Mouse (Mus musculus): ENCODE measurements around the gene Tcf7l1. TPM values are rescaled to one million over a fixed set of nuclear protein-coding genes. Genes with fewer than 3 reads are reported as not detected.
A peak's percentile ranks its signal among the peaks of the same experiment; 100 is the strongest.

Gene Tcf7l1
- polyA plus RNA-seq, 1 experiment from 2014 or later = 7.8 TPM

DNA sequence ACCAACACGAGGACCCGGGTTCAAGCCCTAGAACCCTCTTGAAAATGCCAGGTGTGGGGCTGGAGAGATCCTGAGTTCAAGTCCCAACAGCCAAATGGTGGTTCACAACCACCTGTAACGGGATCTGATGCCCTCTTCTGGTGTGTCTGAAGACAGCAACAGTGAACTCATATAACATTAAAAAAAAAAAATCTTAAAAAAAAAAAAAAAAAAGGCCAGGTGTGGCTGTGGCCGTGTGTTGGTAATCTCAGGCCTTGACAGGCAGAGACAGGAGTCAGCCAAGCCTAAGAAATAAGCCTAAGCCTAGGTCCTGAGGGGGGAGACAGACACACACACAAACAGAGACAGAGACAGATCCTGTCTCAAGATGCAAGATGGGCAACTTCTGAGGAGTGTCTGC lies 56.9 kb downstream of the Tcf7l1 start:
- Histone ChIP-seq H3K9ac (replicated peaks; ENCODE audit: low read length) (no peak overlapping the region), H3K36me3 (ENCODE audit: control insufficient read depth, insufficient read depth, low read length) (no peaks in the 10 kb centered on the region), H3K9me3 (ENCODE audit: control insufficient read depth, low read length) (no peaks in the 10 kb centered on the region), H3K27me3 (ENCODE audit: control insufficient read depth, insufficient read depth, low read length) (no peaks in the 10 kb centered on the region), H3K4me3 (replicated peaks; ENCODE audit: low read depth, low read length) (no peak overlapping the region), H3K27ac (replicated peaks; ENCODE audit: low read depth, low read length) (no peak overlapping the region), H3K4me1 (ENCODE audit: control insufficient read depth, insufficient read depth, low read length) (peaks cover 25% of the 10 kb centered on the region), H3K4me2 (ENCODE audit: low read length) (no peak overlapping the region)
- DNase-seq = no peak
- WGBS = 75% methylated on average over 4 of the region's 4 CpGs
- ATAC-seq (ENCODE audit: low FRiP score, low TSS enrichment) = no peak

DNA sequence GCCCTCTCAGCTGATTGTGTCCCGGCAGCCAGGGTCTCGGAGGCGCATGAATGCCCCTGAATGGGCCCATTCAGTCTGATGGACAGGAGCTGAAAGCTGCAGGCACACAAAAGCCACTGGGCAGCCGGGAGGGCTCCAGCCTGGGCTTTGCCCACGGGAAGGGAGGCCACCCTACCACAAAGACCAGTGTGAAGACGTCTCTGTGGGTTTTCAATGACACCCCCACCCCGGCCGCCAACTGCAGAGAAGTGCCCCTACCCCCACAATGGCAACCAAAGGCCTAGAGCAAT lies 58.5 kb downstream of the Tcf7l1 start:
- DNase-seq (peak; percentile 80), ATAC-seq (ENCODE audit: low FRiP score, low TSS enrichment) (peak; percentile 76)
- no peak overlapping the region for H3K4me2 ChIP-seq (ENCODE audit: low read length)
- no peaks in the 10 kb centered on the region for H3K27me3 ChIP-seq (ENCODE audit: control insufficient read depth, insufficient read depth, low read length)
- no peak overlapping the region for H3K9ac ChIP-seq (replicated peaks; ENCODE audit: low read length)
- no peak overlapping the region for H3K4me3 ChIP-seq (replicated peaks; ENCODE audit: low read depth, low read length)
- peak overlapping the region; percentile 49 for H3K27ac ChIP-seq (replicated peaks; ENCODE audit: low read depth, low read length)
- H3K9me3 ChIP-seq (ENCODE audit: control insufficient read depth, low read length) = no peaks in the 10 kb centered on the region
- 6% methylated on average over 8 of the region's 8 CpGs for WGBS
- H3K36me3 ChIP-seq (ENCODE audit: control insufficient read depth, insufficient read depth, low read length) = no peaks in the 10 kb centered on the region
- H3K4me1 ChIP-seq (ENCODE audit: control insufficient read depth, insufficient read depth, low read length) = peaks cover 25% of the 10 kb centered on the region

DNA sequence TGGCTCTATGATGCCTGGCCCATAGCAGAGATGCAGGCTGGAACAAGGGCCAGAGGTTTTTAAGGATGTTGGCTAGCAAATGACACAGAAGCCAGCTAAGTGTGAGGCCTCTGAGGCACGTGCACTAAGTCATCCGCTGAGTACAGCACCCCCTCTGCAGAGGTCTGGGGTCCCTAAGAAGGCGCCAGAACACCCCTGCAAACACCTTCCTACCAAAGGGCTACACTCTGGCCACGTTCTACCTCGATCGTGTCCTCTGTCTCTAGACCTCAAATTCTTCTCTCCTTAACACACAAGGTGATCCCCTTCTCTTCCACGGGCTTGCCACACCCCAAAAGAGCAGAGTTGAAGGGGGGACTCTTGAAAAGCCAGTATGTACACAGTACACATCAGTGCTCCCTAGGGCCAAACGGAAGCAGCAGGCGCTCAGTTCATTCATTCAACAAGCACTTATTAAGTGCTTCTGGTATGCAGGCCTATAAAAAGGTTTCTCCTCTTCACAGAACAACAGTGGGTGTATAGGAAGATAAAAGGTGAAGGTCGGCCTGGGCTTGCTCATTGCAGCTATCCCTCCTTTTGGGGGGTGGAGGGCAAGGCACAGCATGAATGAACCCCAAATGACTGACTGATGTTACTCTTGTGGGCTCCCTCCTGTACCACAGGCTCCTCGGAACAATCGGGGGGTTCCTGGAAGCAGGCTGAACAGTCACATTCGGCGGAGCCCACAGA lies 59.1 kb downstream of the Tcf7l1 start:
- Histone ChIP-seq H3K36me3 (ENCODE audit: control insufficient read depth, insufficient read depth, low read length) (no peaks in the 10 kb centered on the region), H3K9ac (replicated peaks; ENCODE audit: low read length) (no peak overlapping the region), H3K4me1 (ENCODE audit: control insufficient read depth, insufficient read depth, low read length) (peaks cover 25% of the 10 kb centered on the region), H3K9me3 (ENCODE audit: control insufficient read depth, low read length) (no peaks in the 10 kb centered on the region), H3K27ac (replicated peaks; ENCODE audit: low read depth, low read length) (peak overlapping the region; percentile 49), H3K4me3 (replicated peaks; ENCODE audit: low read depth, low read length) (no peak overlapping the region), H3K4me2 (ENCODE audit: low read length) (no peak overlapping the region), H3K27me3 (ENCODE audit: control insufficient read depth, insufficient read depth, low read length) (no peaks in the 10 kb centered on the region)
- DNase-seq (no peak), ATAC-seq (ENCODE audit: low FRiP score, low TSS enrichment) (no peak; the same call in none of the 2 replicates)
- 18% methylated on average over 14 of the region's 14 CpGs for WGBS

DNA sequence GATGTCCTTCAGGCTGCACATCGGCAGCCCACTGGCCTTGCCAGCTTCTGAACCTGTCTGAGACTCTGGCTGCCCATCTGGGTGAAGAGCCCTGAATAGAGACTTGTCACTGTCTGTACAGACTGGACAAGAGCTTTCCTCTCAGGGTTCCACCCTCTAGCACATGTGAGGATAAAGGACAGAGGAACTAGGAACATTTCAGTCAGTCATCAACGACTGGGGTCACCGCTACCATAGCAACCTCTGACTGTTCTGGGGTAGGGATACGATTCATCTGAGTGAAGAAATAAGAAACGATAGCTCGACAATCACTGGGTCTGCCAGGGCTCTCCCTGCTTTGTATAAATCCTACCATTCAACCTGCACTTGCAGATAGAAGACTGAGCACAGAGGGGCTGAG lies 61.2 kb downstream of the Tcf7l1 start:
- no peak for ATAC-seq (ENCODE audit: low FRiP score, low TSS enrichment)
- H3K27ac ChIP-seq (replicated peaks; ENCODE audit: low read depth, low read length) = peak overlapping the region; percentile 67
- H3K36me3 ChIP-seq (ENCODE audit: control insufficient read depth, insufficient read depth, low read length) = no peaks in the 10 kb centered on the region

DNA sequence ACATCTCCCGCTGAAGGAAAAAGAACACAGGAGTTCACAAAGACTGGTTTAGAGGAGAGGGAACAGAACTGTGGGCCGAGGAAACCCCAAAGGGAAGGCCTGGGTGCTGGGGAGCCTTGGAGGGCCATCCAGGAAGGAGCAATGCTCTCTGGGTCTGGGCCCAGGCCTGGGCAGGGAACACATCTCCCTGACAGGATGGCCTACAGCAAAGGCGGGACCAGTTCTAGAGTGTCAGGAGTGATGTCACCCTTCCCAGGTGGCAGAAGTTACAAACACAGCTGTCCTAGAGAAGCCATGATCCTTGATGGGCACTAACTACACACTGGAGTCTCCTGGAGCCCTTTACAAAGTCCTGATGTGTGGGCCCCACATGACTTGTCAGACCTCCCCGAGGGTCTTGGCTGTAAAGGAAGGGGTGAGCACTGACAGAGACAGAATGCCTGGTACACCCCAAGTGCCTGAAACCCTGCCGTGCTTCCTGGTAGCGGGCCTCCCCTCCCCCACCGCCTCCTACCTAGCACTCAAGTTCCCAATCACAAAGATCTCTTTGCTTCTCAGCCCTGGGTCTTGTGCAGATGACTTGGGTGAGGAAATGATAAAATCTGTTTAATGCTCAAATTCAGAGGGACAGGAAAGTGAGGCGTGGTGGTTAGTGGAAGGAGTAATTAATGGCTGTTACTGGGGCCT lies 64.4 kb downstream of the Tcf7l1 start:
- Histone ChIP-seq H3K4me1 (ENCODE audit: control insufficient read depth, insufficient read depth, low read length) (peaks cover 11% of the 10 kb centered on the region), H3K9ac (replicated peaks; ENCODE audit: low read length) (no peak overlapping the region), H3K9me3 (ENCODE audit: control insufficient read depth, low read length) (no peaks in the 10 kb centered on the region), H3K27me3 (ENCODE audit: control insufficient read depth, insufficient read depth, low read length) (no peaks in the 10 kb centered on the region), H3K27ac (replicated peaks; ENCODE audit: low read depth, low read length) (no peak overlapping the region), H3K4me3 (replicated peaks; ENCODE audit: low read depth, low read length) (no peak overlapping the region), H3K36me3 (ENCODE audit: control insufficient read depth, insufficient read depth, low read length) (no peaks in the 10 kb centered on the region), H3K4me2 (ENCODE audit: low read length) (no peak overlapping the region)
- 75% methylated on average over 8 of the region's 8 CpGs for WGBS
- no peak for DNase-seq
- ATAC-seq (ENCODE audit: low FRiP score, low TSS enrichment) = no peak

More for the DNA sequence above, 61.2 kb downstream of the Tcf7l1 start:
- H3K4me3 ChIP-seq (replicated peaks; ENCODE audit: low read depth, low read length) = no peak overlapping the region
- whole genome bisulfite sequencing = 11% methylated on average over 6 of the region's 6 CpGs
- no peaks in the 10 kb centered on the region for H3K9me3 ChIP-seq (ENCODE audit: control insufficient read depth, low read length)
- DNase-seq = peak; percentile 58
- no peak overlapping the region for H3K9ac ChIP-seq (replicated peaks; ENCODE audit: low read length)
- H3K4me2 ChIP-seq (ENCODE audit: low read length) = no peak overlapping the region
- H3K27me3 ChIP-seq (ENCODE audit: control insufficient read depth, insufficient read depth, low read length) = no peaks in the 10 kb centered on the region
- peaks cover 29% of the 10 kb centered on the region for H3K4me1 ChIP-seq (ENCODE audit: control insufficient read depth, insufficient read depth, low read length)

DNA sequence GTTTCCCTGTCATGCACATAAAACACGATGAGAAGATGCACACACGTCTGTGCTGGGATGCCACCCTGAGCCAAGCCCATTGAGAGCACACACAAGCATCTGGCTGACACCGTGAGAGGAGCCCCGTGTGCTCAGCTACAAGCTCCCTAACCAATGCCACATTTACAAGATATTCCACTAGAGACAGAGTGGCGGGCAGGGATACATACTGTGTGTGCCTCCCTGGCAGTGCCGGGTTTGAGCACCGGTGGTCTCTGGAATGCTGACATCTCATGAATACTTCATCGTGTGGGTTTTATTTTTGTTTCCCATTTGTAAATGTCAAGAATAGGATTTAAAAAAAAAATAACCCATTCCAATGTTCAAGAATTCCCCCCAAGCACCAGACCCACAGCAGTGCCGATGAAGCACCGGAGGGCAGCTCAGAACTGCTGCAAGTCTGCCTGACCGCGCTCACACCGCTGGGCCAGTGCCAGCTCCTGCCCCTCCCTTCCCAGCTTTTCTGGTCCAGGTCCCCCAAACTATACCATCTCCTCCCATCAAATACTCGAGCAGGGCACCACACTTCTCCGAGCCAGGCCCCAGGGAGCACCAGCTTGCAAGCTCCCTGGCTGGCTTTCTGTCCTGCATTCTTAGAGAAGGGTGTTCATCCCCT lies 65.2 kb downstream of the Tcf7l1 start:
- Histone ChIP-seq H3K9me3 (ENCODE audit: control insufficient read depth, low read length) (no peaks in the 10 kb centered on the region), H3K27ac (replicated peaks; ENCODE audit: low read depth, low read length) (no peak overlapping the region), H3K9ac (replicated peaks; ENCODE audit: low read length) (no peak overlapping the region), H3K36me3 (ENCODE audit: control insufficient read depth, insufficient read depth, low read length) (no peaks in the 10 kb centered on the region), H3K27me3 (ENCODE audit: control insufficient read depth, insufficient read depth, low read length) (no peaks in the 10 kb centered on the region), H3K4me1 (ENCODE audit: control insufficient read depth, insufficient read depth, low read length) (peaks cover 11% of the 10 kb centered on the region), H3K4me3 (replicated peaks; ENCODE audit: low read depth, low read length) (no peak overlapping the region), H3K4me2 (ENCODE audit: low read length) (no peak overlapping the region)
- 61% methylated on average over 15 of the region's 15 CpGs for WGBS
- DNase-seq (no peak), ATAC-seq (ENCODE audit: low FRiP score, low TSS enrichment) (no peak)

DNA sequence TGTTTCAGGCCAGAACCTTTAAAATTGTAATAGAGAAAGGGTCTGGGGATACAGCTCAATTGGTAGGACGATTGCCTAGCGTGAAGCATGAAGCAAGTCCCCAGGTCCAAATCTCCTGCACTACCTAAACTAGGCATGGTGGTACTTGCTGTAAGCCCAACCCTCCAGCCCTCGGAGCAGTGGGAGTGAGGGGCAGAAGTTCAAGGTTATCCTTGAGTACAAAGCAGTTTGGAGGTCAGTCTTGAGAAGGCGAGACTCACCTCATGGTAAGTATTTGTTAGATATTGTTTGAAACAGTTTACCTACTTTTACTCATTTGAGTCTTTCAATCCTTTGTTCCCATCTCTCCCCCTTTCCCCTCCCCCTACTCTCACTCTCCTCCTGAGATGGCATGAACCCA lies 65.9 kb downstream of the Tcf7l1 start:
- 92% methylated on average over 4 of the region's 4 CpGs for WGBS
- Histone ChIP-seq H3K9ac (replicated peaks; ENCODE audit: low read length) (no peak overlapping the region), H3K36me3 (ENCODE audit: control insufficient read depth, insufficient read depth, low read length) (no peaks in the 10 kb centered on the region), H3K9me3 (ENCODE audit: control insufficient read depth, low read length) (no peaks in the 10 kb centered on the region), H3K27ac (replicated peaks; ENCODE audit: low read depth, low read length) (no peak overlapping the region), H3K4me3 (replicated peaks; ENCODE audit: low read depth, low read length) (no peak overlapping the region), H3K27me3 (ENCODE audit: control insufficient read depth, insufficient read depth, low read length) (no peaks in the 10 kb centered on the region), H3K4me1 (ENCODE audit: control insufficient read depth, insufficient read depth, low read length) (peaks cover 9% of the 10 kb centered on the region), H3K4me2 (ENCODE audit: low read length) (no peak overlapping the region)
- DNase-seq (no peak), ATAC-seq (ENCODE audit: low FRiP score, low TSS enrichment) (no peak)

DNA sequence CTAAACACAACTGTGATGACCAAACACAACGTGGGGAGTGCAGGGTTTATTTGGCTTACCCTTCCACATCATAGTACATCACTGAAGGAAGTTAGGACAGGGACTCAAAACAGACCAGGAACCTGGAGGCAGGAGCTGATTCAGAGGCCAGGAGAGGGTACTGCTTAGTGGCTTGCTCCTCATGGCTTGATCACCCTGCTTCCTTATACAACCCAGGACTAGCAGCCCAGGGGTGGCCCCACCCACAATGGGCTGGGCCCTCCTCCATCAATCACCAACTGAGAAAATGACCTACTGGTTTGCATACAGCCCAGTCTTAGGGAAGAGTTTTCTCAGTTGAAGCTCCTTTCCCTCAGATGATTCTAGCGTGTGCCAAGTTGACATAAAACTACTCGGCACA lies 68.2 kb downstream of the Tcf7l1 start:
- no peak overlapping the region for H3K9ac ChIP-seq (replicated peaks; ENCODE audit: low read length)
- DNase-seq (no peak), ATAC-seq (ENCODE audit: low FRiP score, low TSS enrichment) (no peak)
- no peak overlapping the region for H3K4me3 ChIP-seq (replicated peaks; ENCODE audit: low read depth, low read length)
- H3K27me3 ChIP-seq (ENCODE audit: control insufficient read depth, insufficient read depth, low read length) = no peaks in the 10 kb centered on the region
- H3K9me3 ChIP-seq (ENCODE audit: control insufficient read depth, low read length) = no peaks in the 10 kb centered on the region
- H3K27ac ChIP-seq (replicated peaks; ENCODE audit: low read depth, low read length) = no peak overlapping the region
- no peaks in the 10 kb centered on the region for H3K36me3 ChIP-seq (ENCODE audit: control insufficient read depth, insufficient read depth, low read length)
- peaks cover 4% of the 10 kb centered on the region; the same call in 1 of the 2 replicates for H3K4me1 ChIP-seq (ENCODE audit: control insufficient read depth, insufficient read depth, low read length)
- WGBS = 92% methylated on average over 3 of the region's 3 CpGs
- no peak overlapping the region for H3K4me2 ChIP-seq (ENCODE audit: low read length)

DNA sequence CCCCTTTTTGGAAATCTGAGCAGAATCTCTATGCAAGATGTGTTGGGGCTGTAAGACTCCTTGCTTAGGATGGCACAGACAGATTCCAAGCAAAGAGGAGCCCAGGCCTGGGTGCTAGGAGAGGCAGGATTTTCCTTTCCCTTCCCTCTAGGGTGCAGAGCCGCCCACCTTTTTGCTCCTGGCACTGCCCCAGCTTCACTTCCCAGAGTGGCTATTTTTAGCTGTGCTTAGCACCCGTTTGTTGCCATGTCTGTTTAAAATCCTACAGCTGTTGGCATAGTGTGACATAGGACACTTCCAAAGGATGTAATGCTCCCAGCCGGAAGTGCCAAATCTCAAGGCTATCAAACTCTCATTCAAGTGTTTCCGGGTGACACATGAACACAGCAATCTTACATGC lies 74.3 kb downstream of the Tcf7l1 start:
- H3K4me3 ChIP-seq (replicated peaks; ENCODE audit: low read depth, low read length) = no peak overlapping the region
- peaks cover 22% of the 10 kb centered on the region for H3K4me1 ChIP-seq (ENCODE audit: control insufficient read depth, insufficient read depth, low read length)
- H3K27ac ChIP-seq (replicated peaks; ENCODE audit: low read depth, low read length) = no peak overlapping the region
- ATAC-seq (ENCODE audit: low FRiP score, low TSS enrichment) (no peak), DNase-seq (no peak)
- WGBS = 63% methylated on average over 4 of the region's 4 CpGs
- no peak overlapping the region for H3K9ac ChIP-seq (replicated peaks; ENCODE audit: low read length)
- no peaks in the 10 kb centered on the region for H3K36me3 ChIP-seq (ENCODE audit: control insufficient read depth, insufficient read depth, low read length)
- H3K27me3 ChIP-seq (ENCODE audit: control insufficient read depth, insufficient read depth, low read length) = no peaks in the 10 kb centered on the region
- no peak overlapping the region for H3K4me2 ChIP-seq (ENCODE audit: low read length)
- H3K9me3 ChIP-seq (ENCODE audit: control insufficient read depth, low read length) = no peaks in the 10 kb centered on the region

Data from midbrain, embryonic 14.5 days (tissue).